Mouse (Mus musculus) C2C12 (cell line): ENCODE measurements at regions not wholly inside any gene's neighbourhood (a gene's known extent, or its start where the extent isn't known, plus 50 kb on each side); places are given as distances from the start of the nearest gene placed in this dataset.

Source experiments
- CTCF ChIP-seq: IDR thresholded peaks from one replicate; pipeline ENCODE4 v1.5.1; 2011; ENCODE audit not compliant: control insufficient read depth, insufficient read depth, insufficient read length
- MAX ChIP-seq: IDR thresholded peaks from one replicate; pipeline ENCODE4 v1.6.1; 2011; ENCODE audit warnings: mild to moderate bottlenecking, control low read depth
- USF1 ChIP-seq: IDR thresholded peaks from one replicate; pipeline ENCODE4 v1.6.1; 2011; ENCODE audit warnings: low read depth, mild to moderate bottlenecking, control low read depth, moderate library complexity

GRCm38 (mm10) chr2:12004330-12004729 is 226.7 kb downstream of the Ankrd16 start:
- TF ChIP-seq MAX (no peak), CTCF (no peak), USF1 (no peak)
